Mouse (Mus musculus): ENCODE data around the gene Sult2b1. TPM values are rescaled to one million over a fixed set of nuclear protein-coding genes. Genes with fewer than 3 reads are reported as not detected.

The Sult2b1 gene
- total and polyA plus RNA-seq, 2 experiments = not detected

DNA sequence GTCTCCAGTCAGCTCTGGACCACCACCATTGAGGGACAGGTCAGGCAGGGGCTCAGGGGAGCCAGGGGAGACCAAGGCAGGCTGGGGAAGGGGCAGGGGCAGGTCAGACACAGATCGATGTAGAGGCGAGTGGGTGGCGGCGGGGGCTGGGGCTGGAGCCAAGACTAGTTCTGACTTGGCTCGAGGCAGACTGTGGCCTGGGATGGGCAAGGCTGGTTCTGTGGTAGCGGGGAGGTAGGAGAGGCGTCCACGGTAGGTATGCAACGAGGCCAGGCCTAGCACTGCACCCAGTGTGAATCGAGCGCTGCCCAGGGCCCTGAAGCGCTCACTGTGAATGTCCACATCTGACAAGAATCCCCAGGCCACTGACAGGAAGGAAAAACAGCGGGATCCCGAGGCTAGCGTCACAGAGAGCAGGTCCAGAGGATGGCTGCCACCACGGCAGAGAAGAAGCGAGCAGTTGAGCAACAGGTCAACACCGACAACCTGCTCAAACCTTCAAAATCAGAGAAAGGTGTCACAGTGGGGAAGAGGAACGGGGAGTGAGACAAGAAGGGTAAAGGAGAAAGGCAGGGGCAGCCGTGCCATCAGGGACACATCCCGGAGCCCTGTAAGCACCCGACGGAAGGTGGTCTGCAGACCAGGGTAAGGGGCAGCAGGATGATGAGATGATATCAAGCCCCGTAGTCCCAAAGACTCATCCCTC lies 73.0 kb downstream of the Sult2b1 start:
- Histone ChIP-seq H3K36me3 (ENCODE audit: control insufficient read depth, insufficient read depth, low read length) (peaks cover 11% of the 10 kb centered on the region), H3K9ac (ENCODE audit: low read depth, low read length) (peak overlapping the region; percentile 59), H3K4me1 (ENCODE audit: control insufficient read depth, insufficient read depth, low read length) (peaks cover 40% of the 10 kb centered on the region), H3K27me3 (ENCODE audit: control insufficient read depth, insufficient read depth, low read length) (no peaks in the 10 kb centered on the region), H3K79me2 (ENCODE audit: control insufficient read depth, insufficient read depth, low read length) (no peaks in the 10 kb centered on the region; the same call in 1 of the 2 replicates), H3K4me3 (ENCODE audit: insufficient read depth, low read depth, low read length) (peak overlapping the region; percentile 31; the same call in 1 of the 2 replicates), H3K27ac (replicated peaks; ENCODE audit: insufficient read depth, low read depth, low read length) (peak overlapping the region; percentile 97)
- DNase-seq (ENCODE audit: extremely low read depth, low read depth, low spot score) = peak; percentile 42
- WGBS = 40% methylated on average over 24 of the region's 24 CpGs
- TF ChIP-seq CTCF (IDR thresholded peaks at IDR 0.05; ENCODE audit: low read depth, low read length) (no peak), POLR2A (IDR thresholded peaks at IDR 0.05; ENCODE audit: extremely low read depth, insufficient read depth, low read length) (no peak)

DNA sequence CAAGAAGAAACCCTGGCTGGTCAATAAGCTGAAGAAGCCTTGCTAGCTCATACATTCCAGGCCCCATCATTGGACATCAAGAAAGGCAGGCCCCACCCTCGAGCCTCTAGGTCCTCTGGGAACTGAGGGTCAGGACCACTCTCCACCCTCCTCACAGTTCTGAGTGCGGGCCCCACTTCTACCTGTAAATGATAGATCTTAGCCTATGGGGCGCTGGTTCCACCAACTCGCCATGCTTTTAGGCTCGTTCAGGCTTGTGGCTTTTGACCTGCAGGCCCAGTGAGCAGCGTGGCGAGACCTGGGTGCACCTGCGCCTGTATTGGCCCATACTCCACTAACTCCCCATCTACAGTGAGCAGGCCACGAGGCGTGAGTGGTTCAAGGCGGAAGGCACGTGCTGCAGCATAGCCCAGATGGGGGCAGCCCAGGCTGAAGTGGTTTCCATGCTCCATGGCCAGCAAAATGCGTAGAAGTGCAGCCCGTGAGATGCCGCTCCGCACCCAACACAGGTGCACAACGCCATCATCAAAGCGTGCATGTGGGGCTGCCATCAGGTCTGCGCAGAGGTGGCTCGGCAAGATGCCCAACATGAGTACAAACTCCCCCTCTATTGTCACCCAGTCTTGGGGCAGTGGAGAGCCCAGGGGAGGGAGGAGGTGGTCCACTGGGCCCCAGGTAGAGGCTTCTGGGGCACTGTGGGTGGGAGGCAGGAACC lies 73.8 kb downstream of the Sult2b1 start:
- peaks cover 34% of the 10 kb centered on the region for H3K4me1 ChIP-seq (ENCODE audit: control insufficient read depth, insufficient read depth, low read length)
- H3K36me3 ChIP-seq (ENCODE audit: control insufficient read depth, insufficient read depth, low read length) = peaks cover 11% of the 10 kb centered on the region
- peak overlapping the region; percentile 0; the same call in 1 of the 2 replicates for H3K9ac ChIP-seq (ENCODE audit: low read depth, low read length)
- H3K79me2 ChIP-seq (ENCODE audit: control insufficient read depth, insufficient read depth, low read length) = no peaks in the 10 kb centered on the region; the same call in 1 of the 2 replicates
- no peak overlapping the region for H3K4me3 ChIP-seq (ENCODE audit: insufficient read depth, low read depth, low read length)
- DNase-seq (ENCODE audit: extremely low read depth, low read depth, low spot score) = peak; percentile 61
- H3K27me3 ChIP-seq (ENCODE audit: control insufficient read depth, insufficient read depth, low read length) = no peaks in the 10 kb centered on the region
- H3K27ac ChIP-seq (replicated peaks; ENCODE audit: insufficient read depth, low read depth, low read length) = peak overlapping the region; percentile 16; the same call in 1 of the 2 replicates
- 44% methylated on average over 20 of the region's 20 CpGs for WGBS
- peak; percentile 13; the same call in 1 of the 2 replicates for TF ChIP-seq CTCF (IDR thresholded peaks at IDR 0.05; ENCODE audit: low read depth, low read length)
- peak; percentile 25; the same call in 1 of the 2 replicates for TF ChIP-seq POLR2A (IDR thresholded peaks at IDR 0.05; ENCODE audit: extremely low read depth, insufficient read depth, low read length)

- Histone ChIP-seq H3K27ac (replicated peaks; ENCODE audit: insufficient read depth, low read depth, low read length) (peak overlapping the region; percentile 1), H3K4me1 (ENCODE audit: control insufficient read depth, insufficient read depth, low read length) (peaks cover 32% of the 10 kb centered on the region), H3K27me3 (ENCODE audit: control insufficient read depth, insufficient read depth, low read length) (no peaks in the 10 kb centered on the region), H3K36me3 (ENCODE audit: control insufficient read depth, insufficient read depth, low read length) (peaks cover 11% of the 10 kb centered on the region), H3K4me3 (ENCODE audit: insufficient read depth, low read depth, low read length) (no peak overlapping the region), H3K79me2 (ENCODE audit: control insufficient read depth, insufficient read depth, low read length) (no peaks in the 10 kb centered on the region; the same call in 1 of the 2 replicates), H3K9ac (ENCODE audit: low read depth, low read length) (0 out of 2 replicates have a peak overlapping the region, but pooled peaks have one; percentile 0)
- TF ChIP-seq CTCF (IDR thresholded peaks at IDR 0.05; ENCODE audit: low read depth, low read length) = no peak
- peak; percentile 17; the same call in 1 of the 2 replicates for TF ChIP-seq POLR2A (IDR thresholded peaks at IDR 0.05; ENCODE audit: extremely low read depth, insufficient read depth, low read length)
- DNase-seq (ENCODE audit: extremely low read depth, low read depth, low spot score) = peak; percentile 53
- WGBS = 51% methylated on average over 14 of the region's 14 CpGs
Measured at GRCm38 (mm10) chr7:45709677-45710355, 74.7 kb downstream of the Sult2b1 start.

- Histone ChIP-seq H3K27me3 (ENCODE audit: control insufficient read depth, insufficient read depth, low read length) (no peaks in the 10 kb centered on the region), H3K36me3 (ENCODE audit: control insufficient read depth, insufficient read depth, low read length) (peaks cover 11% of the 10 kb centered on the region), H3K9ac (ENCODE audit: low read depth, low read length) (no peak overlapping the region), H3K4me1 (ENCODE audit: control insufficient read depth, insufficient read depth, low read length) (peaks cover 32% of the 10 kb centered on the region), H3K27ac (replicated peaks; ENCODE audit: insufficient read depth, low read depth, low read length) (peak overlapping the region; percentile 78), H3K79me2 (ENCODE audit: control insufficient read depth, insufficient read depth, low read length) (no peaks in the 10 kb centered on the region; the same call in 1 of the 2 replicates), H3K4me3 (ENCODE audit: insufficient read depth, low read depth, low read length) (no peak overlapping the region)
- WGBS = 40% methylated on average over 6 of the region's 6 CpGs
- peak; percentile 59 for DNase-seq (ENCODE audit: extremely low read depth, low read depth, low spot score)
- TF ChIP-seq CTCF (IDR thresholded peaks at IDR 0.05; ENCODE audit: low read depth, low read length) (no peak), POLR2A (IDR thresholded peaks at IDR 0.05; ENCODE audit: extremely low read depth, insufficient read depth, low read length) (no peak)
Measured at GRCm38 (mm10) chr7:45709036-45709435, 75.4 kb downstream of the Sult2b1 start.

- Histone ChIP-seq H3K79me2 (ENCODE audit: control insufficient read depth, insufficient read depth, low read length) (no peaks in the 10 kb centered on the region; the same call in 1 of the 2 replicates), H3K36me3 (ENCODE audit: control insufficient read depth, insufficient read depth, low read length) (peaks cover 11% of the 10 kb centered on the region), H3K4me1 (ENCODE audit: control insufficient read depth, insufficient read depth, low read length) (peaks cover 35% of the 10 kb centered on the region), H3K27ac (replicated peaks; ENCODE audit: insufficient read depth, low read depth, low read length) (peak overlapping the region; percentile 78), H3K27me3 (ENCODE audit: control insufficient read depth, insufficient read depth, low read length) (no peaks in the 10 kb centered on the region), H3K4me3 (ENCODE audit: insufficient read depth, low read depth, low read length) (peak overlapping the region; percentile 31), H3K9ac (ENCODE audit: low read depth, low read length) (peak overlapping the region; percentile 41)
- WGBS = 7% methylated on average over 13 of the region's 13 CpGs
- DNase-seq (ENCODE audit: extremely low read depth, low read depth, low spot score) = peak; percentile 94
- TF ChIP-seq CTCF (IDR thresholded peaks at IDR 0.05; ENCODE audit: low read depth, low read length) (no peak), POLR2A (IDR thresholded peaks at IDR 0.05; ENCODE audit: extremely low read depth, insufficient read depth, low read length) (peak; percentile 24; the same call in 1 of the 2 replicates)
Measured at GRCm38 (mm10) chr7:45708221-45708761, 76.2 kb downstream of the Sult2b1 start.

All from liver, adult 2 months (tissue).